Mouse (Mus musculus): ENCODE measurements around the gene Mrvi1. TPM values are rescaled to one million over a fixed set of nuclear protein-coding genes. Genes with fewer than 3 reads are reported as not detected.

Gene Mrvi1
- polyA plus RNA-seq, 1 experiment from 2014 or later: 23.1 TPM

DNA sequence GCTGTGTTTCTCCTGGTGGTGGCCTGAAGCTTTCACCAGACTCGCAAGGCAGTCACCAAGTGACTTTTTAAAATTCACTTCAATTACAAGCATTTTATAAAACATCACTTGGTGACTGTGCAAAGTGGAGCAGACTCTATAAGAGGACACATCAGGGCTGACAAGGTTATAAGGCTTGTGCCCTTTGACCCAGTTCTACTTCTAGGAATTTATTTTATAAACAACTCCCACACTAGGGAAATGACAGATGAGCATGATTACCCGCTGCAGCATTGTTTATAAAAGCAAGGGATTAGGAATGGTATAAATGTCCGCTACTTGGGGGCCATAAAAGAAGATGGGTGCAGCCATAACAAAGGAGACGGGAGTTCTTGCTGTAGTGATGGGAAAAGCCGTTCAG lies 1.4 kb upstream of the Mrvi1 start:
- H3K4me2 ChIP-seq (ENCODE audit: low read depth, low read length): no peak overlapping the region
- 41% methylated on average over 5 of the region's 5 CpGs for WGBS
- H3K9me3 ChIP-seq (replicated peaks; ENCODE audit: control insufficient read depth, low read length): no peaks in the 10 kb centered on the region
- no peaks in the 10 kb centered on the region for H3K36me3 ChIP-seq (ENCODE audit: control insufficient read depth, insufficient read depth, low read length)
- H3K27ac ChIP-seq (ENCODE audit: low read length): peak overlapping the region; percentile 96
- no peaks in the 10 kb centered on the region for H3K27me3 ChIP-seq (ENCODE audit: control insufficient read depth, insufficient read depth, low read length)
- peaks cover 19% of the 10 kb centered on the region for H3K4me1 ChIP-seq (ENCODE audit: control insufficient read depth, insufficient read depth, low read length)
- no peak overlapping the region for H3K4me3 ChIP-seq (replicated peaks; ENCODE audit: low read length)
- ATAC-seq (ENCODE audit: insufficient read depth, low FRiP score): no peak
- no peak overlapping the region for H3K9ac ChIP-seq (ENCODE audit: low read length)

DNA sequence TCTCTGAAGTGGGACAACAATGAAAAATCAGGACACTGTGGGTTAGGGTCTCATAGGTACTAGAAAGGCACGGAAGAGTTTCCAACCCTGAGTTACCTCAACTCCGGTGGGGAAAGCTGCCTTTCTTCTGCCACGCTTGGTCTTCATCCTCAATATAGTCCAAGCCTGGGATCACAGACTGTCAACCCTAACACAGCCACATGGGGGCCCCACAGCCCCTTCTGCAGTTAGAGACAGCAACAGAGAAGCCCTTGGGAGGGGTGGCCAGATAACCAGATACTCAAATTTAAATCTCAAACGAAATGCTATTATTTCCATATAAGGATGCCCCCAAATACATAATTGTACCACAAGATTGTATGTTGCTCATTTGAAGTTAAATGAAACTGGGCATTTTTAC lies 503 bp upstream of the Mrvi1 start:
- Histone ChIP-seq H3K4me3 (replicated peaks; ENCODE audit: low read length) (peak overlapping the region; percentile 41; the same call in 1 of the 2 replicates), H3K27ac (ENCODE audit: low read length) (peak overlapping the region; percentile 96), H3K4me2 (ENCODE audit: low read depth, low read length) (peak overlapping the region; percentile 47), H3K27me3 (ENCODE audit: control insufficient read depth, insufficient read depth, low read length) (no peaks in the 10 kb centered on the region), H3K36me3 (ENCODE audit: control insufficient read depth, insufficient read depth, low read length) (no peaks in the 10 kb centered on the region), H3K9ac (ENCODE audit: low read length) (no peak overlapping the region), H3K4me1 (ENCODE audit: control insufficient read depth, insufficient read depth, low read length) (peaks cover 19% of the 10 kb centered on the region), H3K9me3 (replicated peaks; ENCODE audit: control insufficient read depth, low read length) (no peaks in the 10 kb centered on the region)
- WGBS: 49% methylated on average over 4 of the region's 4 CpGs
- ATAC-seq (ENCODE audit: insufficient read depth, low FRiP score): peak; percentile 33; the same call in 1 of the 2 replicates

GRCm38 (mm10) chr7:110981036-110981435 lies 1.2 kb downstream of the Mrvi1 start:
- Histone ChIP-seq H3K27ac (ENCODE audit: low read length) (peak overlapping the region; percentile 96), H3K4me3 (replicated peaks; ENCODE audit: low read length) (peak overlapping the region; percentile 41), H3K27me3 (ENCODE audit: control insufficient read depth, insufficient read depth, low read length) (no peaks in the 10 kb centered on the region), H3K36me3 (ENCODE audit: control insufficient read depth, insufficient read depth, low read length) (no peaks in the 10 kb centered on the region), H3K4me2 (ENCODE audit: low read depth, low read length) (peak overlapping the region; percentile 47), H3K4me1 (ENCODE audit: control insufficient read depth, insufficient read depth, low read length) (peaks cover 23% of the 10 kb centered on the region), H3K9me3 (replicated peaks; ENCODE audit: control insufficient read depth, low read length) (no peaks in the 10 kb centered on the region), H3K9ac (ENCODE audit: low read length) (peak overlapping the region; percentile 69)
- 0 out of 2 replicates have a peak, but pooled peaks have one; percentile 27 for ATAC-seq (ENCODE audit: insufficient read depth, low FRiP score)
- 36% methylated on average over 8 of the region's 8 CpGs for WGBS

DNA sequence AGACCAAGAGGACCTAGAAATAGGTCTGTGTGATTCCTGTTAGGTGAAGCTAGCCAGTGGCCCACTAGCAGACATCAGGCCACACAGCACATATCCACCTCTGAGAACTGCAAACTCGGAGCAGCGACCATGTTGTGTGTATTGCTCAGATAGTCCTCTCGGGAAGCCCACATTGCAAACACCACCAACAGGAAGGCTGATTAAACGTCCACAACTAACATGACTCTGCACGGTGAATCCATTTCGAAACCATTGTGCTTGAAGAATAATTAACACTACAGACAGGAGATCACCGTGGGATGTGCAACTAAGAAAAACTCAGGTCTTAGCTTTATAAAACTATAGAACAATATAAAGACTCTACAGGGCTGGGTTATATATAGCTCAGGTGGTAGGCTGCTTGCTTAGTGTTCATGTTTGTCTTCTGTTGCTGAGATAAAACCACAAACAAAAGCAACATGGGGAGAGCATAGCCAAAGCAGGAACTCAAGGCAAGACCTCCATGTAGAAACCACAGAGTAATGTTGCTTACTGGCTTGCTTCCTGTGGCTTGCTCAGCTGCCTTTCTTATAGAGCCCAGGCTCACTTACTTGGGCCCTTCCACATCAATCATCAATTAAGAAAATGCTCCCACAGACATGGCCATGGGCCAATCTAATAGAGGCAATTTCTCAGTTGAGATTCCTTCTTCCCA lies 4.4 kb downstream of the Mrvi1 start:
- Histone ChIP-seq H3K4me1 (ENCODE audit: control insufficient read depth, insufficient read depth, low read length) (peaks cover 18% of the 10 kb centered on the region), H3K27me3 (ENCODE audit: control insufficient read depth, insufficient read depth, low read length) (no peaks in the 10 kb centered on the region), H3K4me2 (ENCODE audit: low read depth, low read length) (no peak overlapping the region), H3K9me3 (replicated peaks; ENCODE audit: control insufficient read depth, low read length) (no peaks in the 10 kb centered on the region), H3K9ac (ENCODE audit: low read length) (no peak overlapping the region), H3K36me3 (ENCODE audit: control insufficient read depth, insufficient read depth, low read length) (no peaks in the 10 kb centered on the region), H3K27ac (ENCODE audit: low read length) (no peak overlapping the region), H3K4me3 (replicated peaks; ENCODE audit: low read length) (no peak overlapping the region)
- WGBS: 79% methylated on average over 7 of the region's 7 CpGs
- no peak for ATAC-seq (ENCODE audit: insufficient read depth, low FRiP score)

GRCm38 (mm10) chr7:110973450-110973849 lies 8.8 kb downstream of the Mrvi1 start:
- ATAC-seq (ENCODE audit: insufficient read depth, low FRiP score): no peak
- 45% methylated on average over 4 of the region's 4 CpGs for WGBS

GRCm38 (mm10) chr7:110972796-110973195 lies 9.5 kb downstream of the Mrvi1 start:
- Histone ChIP-seq H3K27me3 (ENCODE audit: control insufficient read depth, insufficient read depth, low read length) (no peaks in the 10 kb centered on the region), H3K27ac (ENCODE audit: low read length) (no peak overlapping the region), H3K9me3 (replicated peaks; ENCODE audit: control insufficient read depth, low read length) (no peaks in the 10 kb centered on the region), H3K4me1 (ENCODE audit: control insufficient read depth, insufficient read depth, low read length) (peaks cover 8% of the 10 kb centered on the region; the same call in 1 of the 2 replicates), H3K9ac (ENCODE audit: low read length) (no peak overlapping the region), H3K4me2 (ENCODE audit: low read depth, low read length) (no peak overlapping the region), H3K36me3 (ENCODE audit: control insufficient read depth, insufficient read depth, low read length) (no peaks in the 10 kb centered on the region), H3K4me3 (replicated peaks; ENCODE audit: low read length) (no peak overlapping the region)
- WGBS: 52% methylated on average over 2 of the region's 2 CpGs
- ATAC-seq (ENCODE audit: insufficient read depth, low FRiP score): no peak

More at GRCm38 (mm10) chr7:110973450-110973849, 8.8 kb downstream of the Mrvi1 start:
- no peaks in the 10 kb centered on the region for H3K27me3 ChIP-seq (ENCODE audit: control insufficient read depth, insufficient read depth, low read length)
- H3K36me3 ChIP-seq (ENCODE audit: control insufficient read depth, insufficient read depth, low read length): no peaks in the 10 kb centered on the region
- H3K4me3 ChIP-seq (replicated peaks; ENCODE audit: low read length): no peak overlapping the region
- H3K9ac ChIP-seq (ENCODE audit: low read length): no peak overlapping the region
- H3K4me2 ChIP-seq (ENCODE audit: low read depth, low read length): no peak overlapping the region
- no peak overlapping the region for H3K27ac ChIP-seq (ENCODE audit: low read length)
- no peaks in the 10 kb centered on the region for H3K9me3 ChIP-seq (replicated peaks; ENCODE audit: control insufficient read depth, low read length)
- H3K4me1 ChIP-seq (ENCODE audit: control insufficient read depth, insufficient read depth, low read length): peaks cover 8% of the 10 kb centered on the region; the same call in 1 of the 2 replicates

DNA sequence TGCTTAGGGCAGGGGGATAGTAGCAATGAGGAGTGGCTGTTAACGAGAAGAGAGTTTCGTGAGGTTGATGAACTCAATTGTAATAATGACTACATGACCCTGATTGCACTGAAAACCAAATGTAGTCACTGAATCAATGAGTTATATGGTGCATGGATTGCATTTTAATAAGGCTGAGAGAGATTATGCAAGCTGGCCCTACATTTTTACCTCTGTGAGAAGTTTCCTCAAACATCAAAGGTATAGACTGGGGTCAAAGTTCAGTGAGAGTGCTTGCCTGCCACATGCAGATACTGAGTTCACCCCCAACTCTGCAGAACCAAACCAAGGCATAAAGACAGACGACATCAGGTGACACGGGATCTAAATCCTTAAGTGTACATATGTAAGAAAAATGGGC lies 14.9 kb downstream of the Mrvi1 start:
- no peak overlapping the region for H3K4me3 ChIP-seq (replicated peaks; ENCODE audit: low read length)
- ATAC-seq (ENCODE audit: insufficient read depth, low FRiP score): no peak

DNA sequence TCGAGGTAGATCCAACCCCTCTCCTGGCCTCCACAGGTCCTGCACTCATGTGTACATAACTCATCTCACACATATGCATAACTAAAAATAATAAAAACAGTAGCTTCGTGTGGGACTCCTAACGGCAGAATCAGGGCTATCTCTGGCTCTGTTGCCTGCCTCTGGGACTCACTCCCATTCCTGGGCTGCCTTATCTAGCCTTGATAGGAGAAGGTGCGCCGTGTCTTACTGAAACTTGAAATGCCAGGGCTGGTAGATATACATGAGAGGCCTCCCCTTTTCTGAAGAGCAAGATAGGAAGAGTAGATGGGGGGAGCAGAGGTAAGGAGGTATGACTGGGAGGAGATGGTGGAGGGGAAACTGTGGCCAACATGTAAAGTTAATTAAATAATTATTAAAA lies 15.4 kb downstream of the Mrvi1 start:
- Histone ChIP-seq H3K4me1 (ENCODE audit: control insufficient read depth, insufficient read depth, low read length) (no peaks in the 10 kb centered on the region), H3K4me3 (replicated peaks; ENCODE audit: low read length) (no peak overlapping the region), H3K9me3 (replicated peaks; ENCODE audit: control insufficient read depth, low read length) (no peaks in the 10 kb centered on the region), H3K4me2 (ENCODE audit: low read depth, low read length) (no peak overlapping the region), H3K36me3 (ENCODE audit: control insufficient read depth, insufficient read depth, low read length) (no peaks in the 10 kb centered on the region), H3K27ac (ENCODE audit: low read length) (no peak overlapping the region), H3K27me3 (ENCODE audit: control insufficient read depth, insufficient read depth, low read length) (no peaks in the 10 kb centered on the region), H3K9ac (ENCODE audit: low read length) (no peak overlapping the region)
- 78% methylated on average over 5 of the region's 5 CpGs for WGBS
- no peak for ATAC-seq (ENCODE audit: insufficient read depth, low FRiP score)

More for the DNA sequence above, 14.9 kb downstream of the Mrvi1 start:
- WGBS: 80% methylated on average over 4 of the region's 4 CpGs
- H3K9me3 ChIP-seq (replicated peaks; ENCODE audit: control insufficient read depth, low read length): no peaks in the 10 kb centered on the region
- no peaks in the 10 kb centered on the region for H3K4me1 ChIP-seq (ENCODE audit: control insufficient read depth, insufficient read depth, low read length)
- no peak overlapping the region for H3K27ac ChIP-seq (ENCODE audit: low read length)
- H3K36me3 ChIP-seq (ENCODE audit: control insufficient read depth, insufficient read depth, low read length): no peaks in the 10 kb centered on the region
- no peaks in the 10 kb centered on the region for H3K27me3 ChIP-seq (ENCODE audit: control insufficient read depth, insufficient read depth, low read length)
- no peak overlapping the region for H3K9ac ChIP-seq (ENCODE audit: low read length)
- H3K4me2 ChIP-seq (ENCODE audit: low read depth, low read length): no peak overlapping the region

DNA sequence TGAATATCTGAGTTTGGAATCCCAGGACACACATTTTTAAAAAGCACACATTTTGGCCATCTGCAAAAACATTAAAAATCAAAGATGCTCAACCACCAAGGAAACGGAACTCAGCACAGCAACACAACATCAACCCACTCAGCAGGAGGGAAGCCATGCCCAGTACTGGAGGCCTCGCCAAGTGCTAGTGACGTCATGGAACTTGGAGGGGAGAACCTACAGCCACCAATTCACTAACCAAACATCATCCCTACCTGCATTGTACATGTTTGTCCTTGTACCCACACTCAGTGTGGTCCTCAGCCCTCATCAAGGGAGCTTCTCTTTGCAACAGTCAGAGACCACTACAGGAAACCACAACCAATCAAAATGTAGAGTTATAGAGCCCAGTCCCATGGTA lies 16.9 kb downstream of the Mrvi1 start:
- Histone ChIP-seq H3K9me3 (replicated peaks; ENCODE audit: control insufficient read depth, low read length) (no peaks in the 10 kb centered on the region), H3K9ac (ENCODE audit: low read length) (no peak overlapping the region), H3K4me2 (ENCODE audit: low read depth, low read length) (no peak overlapping the region), H3K27ac (ENCODE audit: low read length) (no peak overlapping the region), H3K36me3 (ENCODE audit: control insufficient read depth, insufficient read depth, low read length) (no peaks in the 10 kb centered on the region), H3K4me1 (ENCODE audit: control insufficient read depth, insufficient read depth, low read length) (no peaks in the 10 kb centered on the region), H3K27me3 (ENCODE audit: control insufficient read depth, insufficient read depth, low read length) (no peaks in the 10 kb centered on the region), H3K4me3 (replicated peaks; ENCODE audit: low read length) (no peak overlapping the region)
- no peak for ATAC-seq (ENCODE audit: insufficient read depth, low FRiP score)
- 78% methylated on average over 3 of the region's 3 CpGs for WGBS
